Mouse (Mus musculus): Measurements from ENCODE around the gene Hsbp1.

DNA sequence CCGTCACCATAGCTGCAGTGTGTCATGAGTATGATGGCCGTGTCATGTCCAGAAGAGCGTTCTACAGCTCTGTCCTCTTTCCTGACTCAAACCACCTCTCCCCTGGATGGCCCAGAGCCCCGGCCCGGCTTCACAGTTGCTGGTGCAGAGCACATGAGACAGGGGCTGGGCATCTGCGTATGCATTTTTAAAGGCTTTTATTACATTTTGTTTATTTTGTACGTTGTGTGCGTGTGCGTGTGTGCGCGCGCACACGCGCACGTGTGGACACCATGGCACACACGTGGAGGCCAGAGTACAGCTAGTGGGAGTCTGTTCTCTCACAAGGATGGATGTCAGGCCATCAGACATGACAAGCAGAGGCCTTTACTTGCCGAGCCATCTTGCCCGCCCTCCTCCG lies 7.4 kb downstream of the Hsbp1 start:
- no peak for TF ChIP-seq HCFC1 (IDR thresholded peaks at IDR 0.05; ENCODE audit: borderline replicate concordance, insufficient read depth, low read length)
- no peak for TF ChIP-seq ZNF384 (IDR thresholded peaks at IDR 0.05; ENCODE audit: low read depth, low read length)

All from ES-E14 (cell line).